Mouse (Mus musculus) 3134 (cell line): ENCODE measurements at regions not wholly inside any gene's neighbourhood (a gene's known extent, or its start where the extent isn't known, plus 50 kb on each side); places are given as distances from the start of the nearest gene placed in this dataset.

Experiments used
- DNase-seq: peaks from one replicate; pipeline ENCODE4 v3.0.0-alpha.2; 2011; ENCODE audit warnings: low spot score; ENCODE audit not compliant: insufficient read length; ENCODE audit errors: extremely low read depth

DNA sequence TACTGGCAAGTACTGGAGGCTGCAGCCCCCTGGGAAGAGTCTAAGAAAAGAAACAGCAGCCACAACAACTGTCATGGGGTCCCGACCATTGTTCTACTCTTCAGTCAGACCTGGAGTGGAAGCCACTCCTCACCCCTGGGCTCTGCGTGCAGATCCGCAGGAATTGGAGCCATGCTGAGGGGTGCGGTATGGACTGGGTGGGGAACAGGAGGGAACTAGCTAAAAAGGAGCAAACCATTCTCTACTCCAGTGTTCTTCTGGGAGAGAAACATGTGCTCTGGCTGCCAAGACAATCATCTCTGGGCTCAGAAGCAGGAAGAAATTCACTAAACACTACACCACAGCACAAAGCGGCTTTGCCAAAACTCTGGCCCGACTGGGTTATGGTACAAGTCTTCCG is 74.7 kb upstream of the Ctnnb1 start:
- DNase-seq: no peak

DNA sequence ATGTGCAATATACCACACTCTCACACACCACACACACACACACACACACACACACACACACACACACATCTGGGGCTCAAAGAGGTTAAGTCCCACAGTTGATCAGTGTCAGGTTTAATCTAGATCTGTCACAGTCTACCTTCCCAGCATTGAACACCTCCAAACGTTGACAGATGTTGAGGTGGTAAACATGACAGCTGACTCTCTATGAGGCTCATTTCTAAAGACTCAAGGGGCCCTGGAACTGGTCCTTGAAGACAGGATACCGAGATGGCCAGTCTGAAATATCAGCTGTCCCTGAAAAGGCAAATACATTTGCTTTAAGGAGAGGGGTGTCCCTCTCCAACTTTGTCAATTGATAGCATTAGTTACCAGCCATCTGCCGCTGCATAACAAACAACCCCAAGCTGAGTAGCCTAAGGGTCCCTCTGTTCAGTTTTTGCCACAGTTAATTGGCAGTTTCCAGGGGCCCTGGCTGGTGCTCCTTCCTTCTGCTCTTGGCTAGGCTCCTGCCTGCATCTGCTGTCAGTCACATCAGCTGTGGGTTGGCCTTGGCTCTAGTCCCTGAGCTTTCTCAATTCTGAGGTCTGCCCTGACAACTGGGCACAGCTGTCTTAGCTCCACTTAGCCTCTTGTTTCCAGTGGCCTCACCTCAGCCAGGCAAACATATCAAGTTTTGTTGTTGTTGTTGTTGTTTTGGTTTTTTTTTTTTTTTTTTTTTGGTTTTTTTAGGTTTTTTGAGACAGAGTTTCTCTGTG is 73.5 kb upstream of the Ctnnb1 start:
- peak; percentile 23 for DNase-seq

DNA sequence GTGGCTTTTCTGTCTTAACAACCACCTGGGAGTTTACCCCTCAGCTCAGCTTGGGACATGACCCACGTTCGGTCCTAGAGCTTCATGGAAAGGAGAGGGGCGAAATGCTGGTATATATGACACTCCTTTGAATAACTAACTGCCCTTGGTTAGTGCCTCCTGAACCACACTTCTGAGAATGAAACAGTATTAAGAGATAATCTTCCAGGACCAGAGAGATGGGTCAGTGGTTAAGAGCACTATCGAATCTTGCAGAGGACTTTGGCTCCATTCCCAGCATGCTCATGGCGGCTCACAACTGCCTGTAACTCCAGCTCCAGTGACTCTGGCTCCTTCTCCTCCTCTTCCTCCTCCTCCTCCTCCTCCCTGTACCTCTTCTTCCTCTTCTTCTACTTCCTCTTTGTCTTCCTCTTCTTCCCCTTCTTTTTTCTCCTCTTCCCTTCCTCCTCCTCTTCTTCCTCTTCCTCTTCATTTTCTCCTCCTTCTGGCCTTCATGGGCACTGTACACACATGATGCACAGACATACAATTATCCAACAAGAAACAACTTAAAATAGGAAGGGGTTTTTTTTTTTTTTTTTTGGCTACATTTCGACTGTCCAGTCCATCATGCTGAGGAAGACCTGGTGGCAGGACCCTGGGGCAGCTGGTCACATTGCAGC is 71.0 kb upstream of the Ctnnb1 start:
- no peak for DNase-seq

DNA sequence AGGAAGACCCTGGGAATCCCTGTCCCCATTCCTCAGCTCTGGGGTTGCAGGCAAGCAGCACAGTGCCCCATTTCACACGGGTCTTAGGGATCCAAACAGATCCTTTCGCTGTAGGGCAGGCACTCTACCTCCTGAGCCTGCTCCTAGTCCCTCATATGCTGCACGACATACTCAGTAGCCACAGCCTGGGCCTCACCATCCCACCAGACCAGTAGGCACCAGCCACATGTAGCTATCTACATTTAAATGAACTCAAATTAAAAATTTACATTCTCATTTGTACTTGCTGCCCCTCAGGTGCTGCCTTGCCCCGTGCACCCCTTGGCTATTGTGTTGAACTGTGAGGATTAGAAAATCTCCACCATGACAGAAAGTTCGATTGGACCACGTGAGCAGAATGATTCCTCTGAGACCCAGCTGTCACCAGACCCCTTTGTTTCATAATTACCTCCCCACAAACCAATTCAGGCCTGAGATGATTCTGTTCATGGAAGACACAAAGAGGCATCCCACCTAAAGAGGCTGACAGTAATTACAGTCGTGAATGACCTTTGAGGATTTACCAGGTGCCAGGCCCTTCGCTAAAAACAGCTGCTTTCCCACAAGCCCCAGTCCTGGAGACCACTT is 67.9 kb upstream of the Ctnnb1 start:
- no peak for DNase-seq

DNA sequence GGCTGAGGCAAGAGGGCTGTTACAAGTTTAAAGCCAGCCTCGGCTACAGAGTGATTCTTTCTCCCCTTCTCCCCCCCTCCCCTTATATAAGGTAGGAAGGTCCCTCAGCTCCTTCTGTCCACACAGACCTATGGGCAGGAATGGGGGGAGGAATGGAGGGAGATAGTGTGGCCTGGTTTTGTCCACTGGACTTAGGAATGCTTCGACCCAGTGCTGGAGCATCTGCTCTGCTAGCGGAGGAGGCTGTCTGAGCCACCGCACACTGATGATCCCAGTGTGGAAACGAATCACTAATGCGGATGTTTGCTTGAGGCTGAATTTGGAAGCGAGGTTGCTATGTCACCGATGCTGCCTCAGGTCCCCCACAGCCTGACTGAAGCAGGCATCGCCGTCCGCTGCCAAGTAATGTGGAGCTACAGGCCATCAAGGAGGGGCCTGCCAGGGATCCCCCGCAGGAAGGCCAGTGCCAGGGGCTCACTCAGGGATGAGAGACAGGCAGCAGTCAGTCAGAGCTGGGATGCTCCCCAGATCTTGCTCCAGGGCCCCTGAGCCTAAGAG is 67.1 kb upstream of the Ctnnb1 start:
- DNase-seq: no peak

DNA sequence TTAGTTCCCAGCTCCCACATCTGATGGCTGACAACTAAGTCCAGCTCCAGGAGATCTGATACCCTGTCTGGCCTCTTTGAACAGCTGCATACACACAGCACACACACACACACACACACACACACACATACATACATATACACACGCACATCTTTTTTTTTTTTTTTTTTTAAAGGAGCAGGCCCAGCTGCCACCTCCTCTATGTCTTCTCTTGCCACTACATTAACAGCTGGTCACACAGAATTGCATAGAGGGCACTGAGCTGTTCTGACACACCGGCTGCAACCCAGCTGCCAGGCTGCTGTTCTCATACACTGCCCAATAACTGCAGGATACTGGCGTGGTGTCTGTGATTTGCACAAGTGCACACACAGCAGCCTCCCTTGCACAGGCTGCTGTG is 64.6 kb upstream of the Ctnnb1 start:
- no peak for DNase-seq

DNA sequence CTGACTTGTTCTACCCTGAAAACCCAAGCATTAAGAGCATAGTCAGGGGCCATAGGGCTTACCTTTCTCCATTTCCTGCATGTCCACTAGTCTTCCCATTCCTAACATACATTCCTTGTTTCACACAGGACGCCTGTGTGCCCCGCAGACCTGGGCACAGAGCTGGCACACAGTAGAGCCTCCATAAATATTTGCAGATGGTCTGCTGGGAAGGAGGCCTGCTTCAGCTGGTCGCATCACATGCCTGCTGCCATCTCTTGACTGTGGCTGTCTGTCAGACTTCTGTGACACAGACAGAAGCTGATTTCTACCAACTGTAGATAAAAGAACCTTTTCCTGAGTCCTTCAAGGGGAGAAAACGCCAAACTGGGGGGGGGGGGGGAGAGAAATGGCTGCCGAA is 62.8 kb upstream of the Ctnnb1 start:
- DNase-seq: no peak

DNA sequence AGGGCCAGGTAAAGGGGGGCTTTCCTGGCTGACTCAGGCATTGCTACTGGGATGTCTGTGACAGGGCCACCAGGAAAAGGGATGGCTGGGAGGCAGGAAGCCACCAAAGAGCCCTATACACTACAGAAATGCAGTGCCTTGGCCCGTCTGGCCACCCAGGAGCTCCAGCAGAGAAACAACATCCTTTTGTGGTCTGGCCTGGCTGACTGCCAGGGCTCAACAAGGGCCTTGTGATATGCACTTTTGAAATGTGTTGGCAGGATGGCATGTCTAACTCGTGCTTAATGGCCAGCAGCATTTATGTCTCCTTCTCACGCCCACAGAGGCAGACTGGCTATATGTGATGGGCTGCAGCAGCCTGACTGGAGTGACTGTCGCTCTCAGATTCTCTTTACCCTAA is 62.3 kb upstream of the Ctnnb1 start:
- peak; percentile 46 for DNase-seq

DNA sequence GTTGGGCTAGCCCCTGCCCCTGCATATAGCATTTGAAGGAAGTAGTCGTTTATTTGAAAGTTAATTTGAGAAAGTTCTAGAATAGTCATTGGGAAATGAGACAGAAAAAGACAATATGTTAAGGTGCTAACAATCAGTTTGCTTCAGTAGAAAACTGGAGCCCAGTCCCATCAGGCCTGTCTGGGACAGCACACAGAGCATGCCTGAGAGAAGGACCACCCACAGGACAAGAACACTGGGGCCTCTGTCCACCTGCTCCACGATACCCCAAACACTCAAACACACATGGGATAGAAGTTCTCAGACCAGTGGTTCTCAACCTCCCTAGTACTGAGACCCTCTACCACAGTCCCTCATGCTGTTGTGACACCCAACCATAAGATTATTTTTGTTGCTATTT is 61.2 kb upstream of the Ctnnb1 start:
- DNase-seq: no peak

DNA sequence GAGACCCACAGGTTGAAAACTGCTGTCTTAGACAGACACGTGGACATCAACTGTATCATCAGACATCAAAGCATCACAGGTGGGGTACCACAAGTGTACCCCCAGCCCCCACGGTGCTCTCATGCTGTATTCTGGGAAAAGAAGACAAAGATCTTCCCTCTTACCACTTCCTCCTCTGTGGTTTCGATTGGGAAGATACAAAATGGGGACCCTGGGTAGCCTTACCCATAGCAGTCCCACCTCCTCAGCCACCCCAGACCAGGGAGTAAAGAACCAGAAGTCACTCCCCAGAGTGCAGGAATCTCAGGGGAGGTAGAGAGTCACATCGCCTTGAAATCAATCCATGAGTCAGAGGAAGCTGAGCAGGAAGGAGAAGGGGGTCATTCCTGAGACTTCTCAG is 60.7 kb upstream of the Ctnnb1 start:
- DNase-seq: no peak

DNA sequence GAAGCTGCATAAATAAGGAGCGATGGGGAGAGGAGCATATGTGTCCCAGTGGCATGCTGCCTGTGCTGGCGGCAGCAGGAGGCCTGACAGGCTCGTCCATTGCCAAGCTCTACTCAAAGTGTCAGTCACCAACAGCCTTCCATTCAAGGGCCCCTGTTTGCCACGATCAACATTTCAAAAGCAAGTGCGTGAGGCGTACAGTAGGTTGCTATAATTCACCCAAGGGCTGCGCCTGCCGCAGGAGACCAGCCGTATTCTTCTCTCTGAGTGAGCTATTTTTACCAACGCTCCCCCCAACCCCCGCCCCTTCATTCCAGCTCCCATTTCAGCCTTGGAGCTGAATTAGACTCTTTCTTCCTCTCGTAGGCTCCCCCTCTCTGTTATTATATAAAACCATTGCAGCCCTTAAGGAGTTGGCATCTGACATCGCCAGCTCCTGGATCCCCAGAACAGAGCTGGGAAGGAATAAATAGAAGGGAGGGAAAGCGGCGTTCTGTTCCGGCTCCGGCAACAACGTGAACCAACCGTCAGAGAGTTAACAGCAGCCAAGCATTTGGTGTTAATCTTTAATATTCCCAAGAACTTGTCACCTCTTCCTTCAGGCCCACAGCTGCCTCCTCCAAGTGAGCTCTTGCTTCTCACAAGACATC is 59.5 kb upstream of the Ctnnb1 start:
- no peak for DNase-seq

DNA sequence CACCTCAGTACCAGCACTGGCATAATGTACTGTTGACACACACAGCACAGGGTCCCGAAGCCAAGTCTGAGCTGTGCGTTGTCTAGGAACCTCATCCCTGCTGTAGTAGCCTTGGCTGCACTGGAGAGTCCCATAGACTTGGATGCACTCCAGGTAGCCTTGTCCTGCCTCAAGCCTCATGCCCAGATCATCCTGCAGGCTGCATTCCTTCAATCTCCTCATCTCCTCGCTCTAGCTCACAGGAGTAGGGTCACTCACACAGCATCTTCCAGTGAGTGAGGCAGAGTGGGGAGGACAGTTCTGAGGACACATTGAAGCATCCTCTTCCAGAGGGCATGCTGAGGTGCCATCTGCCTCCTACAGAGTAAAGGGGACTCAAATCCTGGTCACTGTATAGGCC is 55.7 kb upstream of the Ctnnb1 start:
- no peak for DNase-seq

DNA sequence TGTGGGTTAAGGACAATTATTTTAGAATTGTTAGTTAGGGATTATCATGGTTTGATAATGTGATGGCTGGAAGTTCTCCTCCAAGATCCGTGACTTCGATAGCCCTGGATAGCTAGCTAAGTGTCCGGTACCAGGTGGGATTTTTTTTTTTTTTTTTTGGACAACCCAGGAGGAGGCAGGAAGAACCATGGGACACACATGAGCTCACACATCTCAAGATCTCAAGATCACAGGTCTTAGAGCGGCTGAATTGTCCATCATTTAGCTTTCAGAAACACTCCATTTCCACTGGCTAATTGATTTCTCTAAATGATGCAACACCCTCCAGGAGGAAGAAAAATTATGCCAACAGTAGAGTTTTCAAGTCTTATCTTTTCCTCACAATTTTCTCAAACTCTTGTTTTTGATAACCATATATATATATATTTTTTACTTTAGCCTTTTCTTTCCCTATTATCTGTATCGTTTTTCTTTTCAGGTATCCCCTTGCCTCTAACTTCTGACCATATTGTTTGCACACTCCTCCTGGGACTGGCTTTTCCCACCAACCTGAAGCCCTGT is 54.5 kb upstream of the Ctnnb1 start:
- no peak for DNase-seq

DNA sequence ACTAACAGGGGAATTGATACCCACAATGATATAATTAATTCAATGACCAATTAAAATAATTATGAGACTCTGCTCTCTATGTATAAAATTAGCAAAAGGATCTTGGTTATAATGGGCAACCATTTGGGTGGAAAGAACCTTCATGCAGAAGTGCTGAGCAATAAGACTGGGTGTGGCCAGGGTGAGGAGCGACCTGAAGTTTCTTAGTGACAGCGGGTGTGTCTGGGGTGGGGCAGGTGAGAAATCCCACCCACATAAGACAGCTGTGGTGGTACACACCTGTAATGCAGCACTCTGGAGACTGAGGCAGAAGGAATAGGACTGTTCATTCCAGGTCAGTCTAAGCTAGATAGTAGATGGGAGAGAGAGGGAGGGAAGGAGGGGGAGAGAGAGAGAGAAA is 51.9 kb upstream of the Ctnnb1 start:
- no peak for DNase-seq
